Mouse (Mus musculus) liver, embryonic 14.5 days (tissue): Measurements from ENCODE around the gene Mgarp.

Experiments
- CTCF ChIP-seq: IDR thresholded peaks from 2 replicates; pipeline ENCODE4 v1.5.1; 2016; ENCODE audit warnings: antibody characterized with exemption, low read depth, control low read depth
- EP300 ChIP-seq: IDR thresholded peaks from 2 replicates; pipeline ENCODE4 v1.6.1; 2016; ENCODE audit warnings: antibody characterized with exemption, low read depth

DNA sequence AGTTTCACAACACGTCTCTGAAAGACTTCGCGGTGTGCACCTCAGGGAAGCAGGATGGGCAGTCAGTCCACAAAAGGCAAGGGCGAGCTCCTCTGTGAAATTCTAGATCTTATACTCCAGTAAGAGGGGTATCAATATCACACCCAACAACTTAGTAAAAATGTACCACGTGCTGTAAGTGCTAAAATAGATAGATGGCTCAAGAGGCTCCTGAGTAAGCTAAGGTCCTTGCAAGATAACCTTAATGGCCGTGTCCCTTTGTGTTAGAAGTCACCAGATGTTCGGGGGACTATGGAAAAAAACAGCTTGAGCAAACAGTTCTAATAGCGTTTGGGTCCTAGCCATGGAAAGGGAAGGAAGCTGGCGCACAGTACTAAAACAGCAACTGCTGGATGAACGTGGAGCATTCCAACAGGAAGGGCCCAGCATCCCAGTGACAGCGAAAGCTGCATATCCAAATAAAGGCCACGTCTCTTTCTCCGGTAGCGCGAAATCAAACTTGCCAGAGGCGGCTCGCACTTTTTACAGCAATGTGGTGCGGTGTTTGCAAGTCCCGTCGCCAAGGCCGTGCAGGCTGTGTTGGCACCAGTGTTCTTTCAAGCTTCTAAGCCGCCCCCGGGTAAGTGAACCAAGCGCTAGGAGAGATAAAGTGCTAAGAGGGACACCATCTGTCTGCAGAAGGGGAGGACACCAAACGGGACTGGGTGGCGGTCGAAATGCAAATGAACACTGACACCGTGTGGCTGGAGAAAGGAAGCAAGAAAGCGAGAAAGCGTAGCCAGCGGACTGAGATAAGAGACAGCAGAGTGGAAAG, 31.6 kb downstream of the Mgarp start:
- TF ChIP-seq CTCF, result peak; percentile 97
- TF ChIP-seq EP300, result peak; percentile 67
